ENCODE assay signal across 14 mouse cellular contexts in genomic region chr11:84197607-84198402, GRCm38 (mm10). TPM values are rescaled to one million over a fixed set of nuclear protein-coding genes. Genes with fewer than 3 reads are reported as not detected.
A peak's percentile ranks its signal among the peaks of the same experiment; 100 is the strongest.
DNase-seq lines count a peak whose midpoint lies in the region; ATAC-seq and TF ChIP-seq lines count a peak whose summit lies in the region.
"Had no signal": no experiment of that assay in that cellular context is flagged by ENCODE, and none has a peak within 500 bp of the region (broad histone marks: within the 10 kb centered on the region; RNA-seq: fewer than 3 reads in every experiment).

No protein-coding gene starts in this region.

- H3K9ac ChIP-seq in liver, postnatal 0 days (replicated peaks): no peak overlapping the region
- H3K9ac ChIP-seq in liver, embryonic 12.5 days: no peak overlapping the region
- no peak overlapping the region for H3K9ac ChIP-seq in hindbrain, embryonic 12.5 days
- H3K9ac ChIP-seq: hindbrain, embryonic 13.5 days; limb, embryonic 13.5 days had no signal

- H3K27ac ChIP-seq in heart, embryonic 10.5 days: no peak overlapping the region
- H3K27ac ChIP-seq in liver, postnatal 0 days (ENCODE audit: low read depth): no peak overlapping the region
- H3K27ac ChIP-seq in liver, embryonic 12.5 days: no peak overlapping the region
- H3K27ac ChIP-seq in hindbrain, embryonic 12.5 days: no peak overlapping the region
- H3K27ac ChIP-seq: hindbrain, embryonic 13.5 days; limb, embryonic 13.5 days had no signal

- no peak for TF ChIP-seq EP300 in liver, postnatal 0 days (IDR thresholded peaks at IDR 0.05; ENCODE audit: low read depth)

- WGBS in heart, embryonic 10.5 days: 88% methylated on average over 3 of the region's 3 CpGs
- 74% methylated on average over 3 of the region's 3 CpGs for WGBS in liver, postnatal 0 days (ENCODE audit: insufficient replicate concordance)
- 79% methylated on average over 3 of the region's 3 CpGs for WGBS in liver, embryonic 12.5 days (ENCODE audit: insufficient replicate concordance)
- WGBS in hindbrain, embryonic 12.5 days: 94% methylated on average over 3 of the region's 3 CpGs

- H3K36me3 ChIP-seq in heart, embryonic 10.5 days: peaks cover 6% of the 10 kb centered on the region; the same call in 1 of the 2 replicates
- H3K36me3 ChIP-seq in liver, postnatal 0 days (replicated peaks; ENCODE audit: insufficient read depth, low read length): peaks cover 9% of the 10 kb centered on the region; the same call in 1 of the 2 replicates
- peaks cover 27% of the 10 kb centered on the region for H3K36me3 ChIP-seq in liver, embryonic 12.5 days
- peaks cover 9% of the 10 kb centered on the region; the same call in 1 of the 2 replicates for H3K36me3 ChIP-seq in hindbrain, embryonic 12.5 days

- peak; percentile 95 for DNase-seq in heart, adult 11 months
- DNase-seq in heart, embryonic 10.5 days (ENCODE audit: low spot score): no peak
- no peak for DNase-seq in liver, postnatal 0 days
- DNase-seq in adrenal gland, postnatal 25 days: peak; percentile 48
- DNase-seq in ovary, adult 18-20 months (ENCODE audit: low spot score): no peak
- DNase-seq: kidney, postnatal 14 days had no signal

- H3K4me3 ChIP-seq in heart, embryonic 10.5 days: no peak overlapping the region
- no peak overlapping the region for H3K4me3 ChIP-seq in liver, postnatal 0 days (ENCODE audit: low read depth, low read length)
- no peak overlapping the region for H3K4me3 ChIP-seq in liver, embryonic 12.5 days
- no peak overlapping the region for H3K4me3 ChIP-seq in hindbrain, embryonic 12.5 days
- H3K4me3 ChIP-seq: hindbrain, embryonic 13.5 days; limb, embryonic 13.5 days had no signal

- TF ChIP-seq CTCF in liver, postnatal 0 days (IDR thresholded peaks at IDR 0.05; ENCODE audit: low read depth): no peak

- H3K4me2 ChIP-seq in liver, postnatal 0 days (ENCODE audit: low read depth, low read length): no peak overlapping the region
- no peak overlapping the region for H3K4me2 ChIP-seq in liver, embryonic 12.5 days
- H3K4me2 ChIP-seq in hindbrain, embryonic 12.5 days (replicated peaks): no peak overlapping the region
- H3K4me2 ChIP-seq: hindbrain, embryonic 13.5 days; limb, embryonic 13.5 days had no signal

- H3K9me3 ChIP-seq in heart, embryonic 10.5 days: no peaks in the 10 kb centered on the region
- H3K9me3 ChIP-seq in liver, postnatal 0 days (ENCODE audit: low read length): no peaks in the 10 kb centered on the region
- no peaks in the 10 kb centered on the region for H3K9me3 ChIP-seq in liver, embryonic 12.5 days (replicated peaks)
- no peaks in the 10 kb centered on the region for H3K9me3 ChIP-seq in hindbrain, embryonic 12.5 days (replicated peaks)
- H3K9me3 ChIP-seq: hindbrain, embryonic 13.5 days; limb, embryonic 13.5 days had no signal

- ATAC-seq in liver, postnatal 0 days: peak; percentile 62
- no peak for ATAC-seq in liver, embryonic 12.5 days
- ATAC-seq in megakaryocyte progenitor cell, adult 5-6 weeks (replicated peaks; ENCODE audit: poor library complexity): 0 out of 2 replicates have a peak, but pooled peaks have one; percentile 26
- ATAC-seq in hindbrain, embryonic 12.5 days (ENCODE audit: low FRiP score): no peak
- ATAC-seq: forebrain, embryonic 16.5 days had no signal

- H3K27me3 ChIP-seq in heart, embryonic 10.5 days (ENCODE audit: insufficient read depth, poor library complexity, severe bottlenecking): no peaks in the 10 kb centered on the region
- H3K27me3 ChIP-seq in liver, postnatal 0 days (ENCODE audit: insufficient read depth, low read length): no peaks in the 10 kb centered on the region
- H3K27me3 ChIP-seq in liver, embryonic 12.5 days (replicated peaks): no peaks in the 10 kb centered on the region
- H3K27me3 ChIP-seq in hindbrain, embryonic 12.5 days: no peaks in the 10 kb centered on the region
- H3K27me3 ChIP-seq: CH12.LX; hindbrain, embryonic 13.5 days; limb, embryonic 13.5 days had no signal

- H3K4me1 ChIP-seq in heart, embryonic 10.5 days: peaks cover 4% of the 10 kb centered on the region
- no peaks in the 10 kb centered on the region for H3K4me1 ChIP-seq in liver, postnatal 0 days (ENCODE audit: insufficient read depth)
- peaks cover 7% of the 10 kb centered on the region for H3K4me1 ChIP-seq in liver, embryonic 12.5 days
- peaks cover 3% of the 10 kb centered on the region; the same call in 1 of the 2 replicates for H3K4me1 ChIP-seq in hindbrain, embryonic 12.5 days

RNA-seq across cellular contexts. Expression of gene Gm11437, which starts 30.5 kb away (rescaled TPM):
- polyA plus RNA-seq in heart, embryonic 10.5 days (2016; fragmentation: Nextera tagmentation; extraction: Ambion mirVana): not detected in 2 replicates
- polyA plus RNA-seq in liver, postnatal 0 days (2015; fragmentation: Nextera tagmentation; extraction: Ambion mirVana): 0.14 TPM in 1 of 2 replicates, not detected in the other
- polyA plus RNA-seq in liver, embryonic 12.5 days (2016; fragmentation: Nextera tagmentation; extraction: Ambion mirVana): not detected in 2 replicates
- not detected in 2 replicates for total RNA-seq in adrenal gland, postnatal 25 days (2021)
- total RNA-seq in megakaryocyte progenitor cell, adult 5-6 weeks (2015): not detected in 2 replicates
- not detected in 2 replicates for total RNA-seq in megakaryocyte progenitor cell, adult 5-6 weeks (2017)
- polyA plus RNA-seq in hindbrain, embryonic 12.5 days (2016; fragmentation: Nextera tagmentation; extraction: Ambion mirVana): 0.25 TPM in 1 of 2 replicates, not detected in the other
- total RNA-seq: CH12.LX had no signal
- polyA plus RNA-seq: forebrain, embryonic 16.5 days; limb, embryonic 13.5 days; stomach, embryonic 14.5 days had no signal

Comparison
In these comparisons a context has a peak if more than half of its experiments do, and no peak if none do; other contexts are left out.
1. DNase-seq: peak in heart, adult 11 months (single experiment) and adrenal gland, postnatal 25 days (single experiment); none in heart, embryonic 10.5 days (single experiment), liver, postnatal 0 days (single experiment) and ovary, adult 18-20 months (single experiment).
2. ATAC-seq: peak in liver, postnatal 0 days (single experiment) and megakaryocyte progenitor cell, adult 5-6 weeks (single experiment); none in liver, embryonic 12.5 days (single experiment) and hindbrain, embryonic 12.5 days (single experiment).